Mouse (Mus musculus): Measurements from ENCODE around the gene C2.

- no peak for TF ChIP-seq EP300 (IDR thresholded peaks at IDR 0.05; ENCODE audit: low read depth)
- TF ChIP-seq CTCF (IDR thresholded peaks at IDR 0.05; ENCODE audit: low read depth) = 0 out of 2 replicates have a peak, but pooled peaks have one; percentile 15
Observed at GRCm38 (mm10) chr17:34883332-34883731, 14.7 kb downstream of the C2 start.
